Mouse (Mus musculus) limb, embryonic 15.5 days (tissue): ENCODE data around the gene Gm9603. TPM values are rescaled to one million over a fixed set of nuclear protein-coding genes. Genes with fewer than 3 reads are reported as not detected.
"Not testable (repeated sequence)": the region's sequence is repeated elsewhere in the genome, so short reads cannot be mapped to it uniquely, and the experiment has no call there.

ENCODE experiments used
- ATAC-seq: fragments of 200-750 bp; cut with Nextera tagmentation; 2 replicates; pipeline ENCODE4 v1.8.0; 2017; ENCODE audit warnings: low read depth, moderate TSS enrichment; ENCODE audit not compliant: insufficient number of reproducible peaks, low FRiP score, low TSS enrichment
- H3K27ac ChIP-seq: fragments of 300-500 bp; sonication (generic); 2 replicates; pipeline ENCODE4 v1.5.1; 2015; ENCODE audit warnings: moderate library complexity, mild to moderate bottlenecking, inconsistent platforms
- H3K27me3 ChIP-seq: fragments of 300-500 bp; sonication (generic); 2 replicates; pipeline ENCODE4 v1.6.1; 2015; ENCODE audit warnings: inconsistent platforms
- H3K36me3 ChIP-seq: fragments of 300-500 bp; sonication (generic); 2 replicates; pipeline ENCODE4 v1.6.1; 2015; ENCODE audit warnings: inconsistent platforms
- H3K4me1 ChIP-seq: fragments of 300-500 bp; sonication (generic); 2 replicates; pipeline ENCODE4 v1.6.1; 2015; ENCODE audit warnings: inconsistent platforms
- H3K4me2 ChIP-seq: fragments of 300-500 bp; sonication (generic); 2 replicates; pipeline ENCODE4 v1.6.1; 2015; ENCODE audit warnings: mild to moderate bottlenecking, inconsistent platforms
- H3K4me3 ChIP-seq: fragments of 300-500 bp; sonication (generic); 2 replicates; pipeline ENCODE4 v1.5.1; 2015; ENCODE audit warnings: mild to moderate bottlenecking, inconsistent platforms
- H3K9ac ChIP-seq: fragments of 300-500 bp; sonication (generic); 2 replicates; pipeline ENCODE4 v1.6.1; 2015; ENCODE audit warnings: inconsistent platforms
- H3K9me3 ChIP-seq: fragments of 300-500 bp; sonication (generic); 2 replicates; pipeline ENCODE4 v1.6.1; 2016; ENCODE audit warnings: inconsistent platforms
- WGBS: fragments of 180-500 bp; shearing (Covaris S2); methylation state at CpG from one replicate; pipeline ENCODE4 v1.1.7; 2015; 5-methylcytosine and 5-hydroxymethylcytosine counted together
- polyA plus RNA-seq: library from polyadenylated mRNA; unstranded; fragments of >200 nt; fragmentation: Nextera tagmentation; extraction: Ambion mirVana; gene quantifications from 2 replicates; pipeline ENCODE4 v1.2.1, GENCODE M21; 2015

Gene Gm9603
- polyA plus RNA-seq: not detected in 2 replicates

GRCm38 (mm10) chr14:5687357-5687756, at the start of gene Gm9603:
TSS of gene Gm9603 (minus strand) at chr14:5687457.
- not testable (repeated sequence) for H3K4me3 ChIP-seq, H3K9me3 ChIP-seq, ATAC-seq

GRCm38 (mm10) chr14:5632928-5633327, 54.3 kb downstream of the Gm9603 start, which contains the start of gene Gm8265:
TSS of gene Gm8265 (minus strand) at chr14:5633028.
- H3K36me3 ChIP-seq, H3K4me1 ChIP-seq: not testable (repeated sequence)
- no CpG with 5 or more reads among the region's 1 CpGs for WGBS

More at GRCm38 (mm10) chr14:5687357-5687756, at the start of gene Gm9603:
- no CpG with 5 or more reads among the region's 2 CpGs for WGBS
- H3K36me3 ChIP-seq, H3K4me1 ChIP-seq, H3K27ac ChIP-seq, H3K9ac ChIP-seq, H3K27me3 ChIP-seq, H3K4me2 ChIP-seq: not testable (repeated sequence)

More at GRCm38 (mm10) chr14:5632928-5633327, 54.3 kb downstream of the Gm9603 start, which contains the start of gene Gm8265:
- H3K4me3 ChIP-seq, ATAC-seq, H3K9ac ChIP-seq, H3K9me3 ChIP-seq, H3K27me3 ChIP-seq, H3K27ac ChIP-seq, H3K4me2 ChIP-seq: not testable (repeated sequence)

Other genes with a start within 250 kb of the Gm9603 start
- 0.42 and 0.47 TPM in 2 replicates for gene Gm3194, start 232.0 kb downstream of the Gm9603 start, polyA plus RNA-seq
- not detected in 2 replicates for gene Gm8246, start 209.6 kb downstream of the Gm9603 start, polyA plus RNA-seq
- not detected in 2 replicates for gene Gm3187, start 203.2 kb downstream of the Gm9603 start, polyA plus RNA-seq
- 0.49 and 0.60 TPM in 2 replicates for gene Gm3488, start 185.8 kb downstream of the Gm9603 start, polyA plus RNA-seq
- not detected in 2 replicates for gene Gm3532, start 149.0 kb downstream of the Gm9603 start, polyA plus RNA-seq
- gene Gm8265, start 54.4 kb downstream of the Gm9603 start, polyA plus RNA-seq: not detected in 2 replicates
- 0.19 and 0.46 TPM in 2 replicates for gene Gm3373, start 54.1 kb upstream of the Gm9603 start, polyA plus RNA-seq
- gene Gm3383, start 120.5 kb upstream of the Gm9603 start, polyA plus RNA-seq: 0.47 and 0.61 TPM in 2 replicates
- not detected in 2 replicates for gene Gm3424, start 142.9 kb upstream of the Gm9603 start, polyA plus RNA-seq
- 0.29 and 0.37 TPM in 2 replicates for gene Gm8237, start 192.9 kb upstream of the Gm9603 start, polyA plus RNA-seq